Mouse (Mus musculus) liver, adult 10 weeks (tissue): ENCODE results near the gene Npvf. TPM values are rescaled to one million over a fixed set of nuclear protein-coding genes. Genes with fewer than 3 reads are reported as not detected.

Experiments
- polyA plus RNA-seq: library from polyadenylated mRNA; stranded (reverse); fragments of 350-450 nt; fragmentation: Illumina TruSeq; extraction: RNeasy Lipid Tissue Mini Kit (QIAGEN cat#74804); gene quantifications from one replicate; pipeline ENCODE4 v1.2.3, GENCODE M21; 2014; ENCODE audit warnings: low read depth, low replicate concordance

Gene Npvf
- not detected for polyA plus RNA-seq

GRCm38 (mm10) chr6:50654356-50654755 is at the start of gene Npvf:
Npvf (minus strand) TSS chr6:50654439.

Other genes starting within 250 kb of the Npvf start
- 0.48 TPM for gene Osbpl3, start 198.2 kb downstream of the Npvf start, polyA plus RNA-seq
- gene Cycs, start 87.9 kb downstream of the Npvf start, polyA plus RNA-seq = 161 TPM
- 0.42 TPM for gene 4921507P07Rik, start 57.8 kb downstream of the Npvf start, polyA plus RNA-seq